Mouse (Mus musculus) A20 (cell line): ENCODE measurements around the gene Flt3l.
"Not testable (repeated sequence)": the region's sequence is repeated elsewhere in the genome, so short reads cannot be mapped to it uniquely, and the experiment has no call there.

ENCODE experiments used
- DNase-seq: peaks from one replicate; pipeline ENCODE4 v3.0.0-alpha.2; 2011; ENCODE audit warnings: low read depth, low spot score

Flt3l gene

GRCm38 (mm10) chr7:45125144-45125600 is 11.1 kb downstream of the Flt3l start:
- peak; percentile 85 for DNase-seq

GRCm38 (mm10) chr7:45124224-45125143 is 11.7 kb downstream of the Flt3l start, which contains the start of gene Rps11:
Gene Rps11, minus strand, starts transcription at chr7:45124439.
- DNase-seq = peak; percentile 100

GRCm38 (mm10) chr7:45123186-45123570 is 13.1 kb downstream of the Flt3l start:
- peak; percentile 64 for DNase-seq

GRCm38 (mm10) chr7:45122561-45123185 is 13.6 kb downstream of the Flt3l start:
- no peak for DNase-seq

- peak; percentile 40 for DNase-seq
Measured at GRCm38 (mm10) chr7:45121966-45122365, 14.3 kb downstream of the Flt3l start.

GRCm38 (mm10) chr7:45121404-45121803 is 14.8 kb downstream of the Flt3l start:
- peak; percentile 92 for DNase-seq

GRCm38 (mm10) chr7:45119780-45120709 is 16.2 kb downstream of the Flt3l start:
- DNase-seq = peak; percentile 55

- no peak for DNase-seq
Measured at GRCm38 (mm10) chr7:45118336-45118735, 17.9 kb downstream of the Flt3l start.

- peak; percentile 89 for DNase-seq
Measured at GRCm38 (mm10) chr7:45117566-45117965, 18.7 kb downstream of the Flt3l start.

GRCm38 (mm10) chr7:45113476-45113875 is 22.8 kb downstream of the Flt3l start:
- DNase-seq = no peak

- no peak for DNase-seq
Measured at GRCm38 (mm10) chr7:45112529-45112928, 23.7 kb downstream of the Flt3l start.

- DNase-seq = no peak
Measured at GRCm38 (mm10) chr7:45111940-45112339, 24.3 kb downstream of the Flt3l start.

- DNase-seq = not testable (repeated sequence)
Measured at GRCm38 (mm10) chr7:45110089-45110488, 26.1 kb downstream of the Flt3l start.

- DNase-seq = no peak
Measured at GRCm38 (mm10) chr7:45107052-45107645, 29.1 kb downstream of the Flt3l start.

- no peak for DNase-seq
Measured at GRCm38 (mm10) chr7:45106441-45106840, 29.8 kb downstream of the Flt3l start.

GRCm38 (mm10) chr7:45105491-45105890 is 30.7 kb downstream of the Flt3l start:
- DNase-seq = no peak

GRCm38 (mm10) chr7:45104941-45105340 is 31.3 kb downstream of the Flt3l start:
- DNase-seq = no peak

- DNase-seq = no peak
Measured at GRCm38 (mm10) chr7:45103652-45104180, 32.5 kb downstream of the Flt3l start, which contains the start of gene Fcgrt. Gene Fcgrt, minus strand, starts transcription at chr7:45103851.

- DNase-seq = no peak
Measured at GRCm38 (mm10) chr7:45102940-45103585, 33.2 kb downstream of the Flt3l start.

- no peak for DNase-seq
Measured at GRCm38 (mm10) chr7:45102441-45102840, 33.8 kb downstream of the Flt3l start.
